Mouse (Mus musculus) left cerebral cortex, adult 18-20 months (tissue): Measurements from ENCODE around the gene Aldh1l1. TPM values are rescaled to one million over a fixed set of nuclear protein-coding genes. Genes with fewer than 3 reads are reported as not detected.

Experiments used
- DNase-seq, 2 experiments: peaks; one replicate each; pipeline ENCODE4 v3.0.0; 2021 to 2022; ENCODE audit warnings: low spot score in 2 of 2, mixed read lengths in 1 of 2
- total RNA-seq, 2 experiments: library from RNA; stranded (reverse); gene quantifications; 2 replicates each; pipeline ENCODE4 v1.2.3; 2021

The Aldh1l1 gene
- total RNA-seq, 2 experiments from 2014 or later = 46.6 to 54.5 TPM

GRCm38 (mm10) chr6:90578174-90578573 lies 91.9 kb downstream of the Aldh1l1 start:
- DNase-seq = no peak

- DNase-seq = no peak
These were observed 96.1 kb downstream of the Aldh1l1 start for GRCm38 (mm10) chr6:90582331-90582730.

- no peak for DNase-seq
These were observed 101.9 kb downstream of the Aldh1l1 start for GRCm38 (mm10) chr6:90588113-90588512.

GRCm38 (mm10) chr6:90590707-90591106 lies 104.5 kb downstream of the Aldh1l1 start:
- peak in 1 of 2 experiments; percentile 36 for DNase-seq

- DNase-seq = no peak
These were observed 108.7 kb downstream of the Aldh1l1 start for GRCm38 (mm10) chr6:90594972-90595371.

GRCm38 (mm10) chr6:90597060-90597459 lies 110.8 kb downstream of the Aldh1l1 start:
- DNase-seq = no peak

GRCm38 (mm10) chr6:90597592-90597991 lies 111.4 kb downstream of the Aldh1l1 start:
- DNase-seq = no peak

GRCm38 (mm10) chr6:90598197-90598596 lies 112.0 kb downstream of the Aldh1l1 start:
- DNase-seq = no peak

GRCm38 (mm10) chr6:90600351-90600750 lies 114.1 kb downstream of the Aldh1l1 start:
- DNase-seq = no peak

- no peak for DNase-seq
These were observed 115.5 kb downstream of the Aldh1l1 start for GRCm38 (mm10) chr6:90601736-90602135.

GRCm38 (mm10) chr6:90602304-90602703 lies 116.1 kb downstream of the Aldh1l1 start:
- DNase-seq = no peak

- no peak for DNase-seq
These were observed 116.9 kb downstream of the Aldh1l1 start for GRCm38 (mm10) chr6:90603126-90603525.

- no peak for DNase-seq
These were observed 117.9 kb downstream of the Aldh1l1 start for GRCm38 (mm10) chr6:90604130-90604529.

- DNase-seq = peak; percentile 83 to 86
These were observed 118.5 kb downstream of the Aldh1l1 start, which contains the start of gene Slc41a3 for GRCm38 (mm10) chr6:90604533-90605297. TSS of gene Slc41a3 (plus strand) at chr6:90604725.

- DNase-seq = no peak
These were observed 119.1 kb downstream of the Aldh1l1 start for GRCm38 (mm10) chr6:90605298-90605665.

- DNase-seq = peak; percentile 53 to 62
These were observed 120.3 kb downstream of the Aldh1l1 start for GRCm38 (mm10) chr6:90606538-90606937.

GRCm38 (mm10) chr6:90607196-90607595 lies 121.0 kb downstream of the Aldh1l1 start:
- DNase-seq = peak; percentile 66 to 73

GRCm38 (mm10) chr6:90608186-90608585 lies 122.0 kb downstream of the Aldh1l1 start:
- DNase-seq = no peak

- no peak for DNase-seq
These were observed 124.0 kb downstream of the Aldh1l1 start for GRCm38 (mm10) chr6:90610248-90610647.

GRCm38 (mm10) chr6:90613277-90613676 lies 127.0 kb downstream of the Aldh1l1 start:
- DNase-seq = no peak

GRCm38 (mm10) chr6:90615362-90615761 lies 129.1 kb downstream of the Aldh1l1 start:
- no peak for DNase-seq

GRCm38 (mm10) chr6:90615991-90616390 lies 129.8 kb downstream of the Aldh1l1 start:
- no peak for DNase-seq

GRCm38 (mm10) chr6:90616481-90616880 lies 130.3 kb downstream of the Aldh1l1 start:
- DNase-seq = no peak
